ENCODE assay signal across 9 mouse cellular contexts in genomic region chr11:119080461-119081147, GRCm38 (mm10). TPM values are rescaled to one million over a fixed set of nuclear protein-coding genes. Genes with fewer than 3 reads are reported as not detected.
DNase-seq lines count a peak whose midpoint lies in the region; ATAC-seq and TF ChIP-seq lines count a peak whose summit lies in the region.
"Had no signal": no experiment of that assay in that cellular context is flagged by ENCODE, and none has a peak within 500 bp of the region (broad histone marks: within the 10 kb centered on the region; RNA-seq: fewer than 3 reads in every experiment).

No protein-coding gene starts in this region.

- no peak for TF ChIP-seq EP300 in lung, postnatal 0 days (IDR thresholded peaks at IDR 0.05)

- H3K27ac ChIP-seq in hindbrain, embryonic 11.5 days (ENCODE audit: low read depth, low read length) = no peak overlapping the region
- H3K27ac ChIP-seq in midbrain, embryonic 11.5 days (ENCODE audit: low read depth, low read length) = no peak overlapping the region
- H3K27ac ChIP-seq in lung, postnatal 0 days (ENCODE audit: low read length) = no peak overlapping the region

- no peak overlapping the region for H3K9ac ChIP-seq in hindbrain, embryonic 11.5 days (ENCODE audit: low read depth, low read length)
- no peak overlapping the region for H3K9ac ChIP-seq in midbrain, embryonic 11.5 days (ENCODE audit: low read length)
- no peak overlapping the region for H3K9ac ChIP-seq in lung, postnatal 0 days (replicated peaks; ENCODE audit: low read depth)

- H3K27me3 ChIP-seq in hindbrain, embryonic 11.5 days (ENCODE audit: control insufficient read depth, insufficient read depth, low read length) = peaks cover 51% of the 10 kb centered on the region
- H3K27me3 ChIP-seq in midbrain, embryonic 11.5 days (ENCODE audit: control insufficient read depth, insufficient read depth, low read length) = peaks cover 51% of the 10 kb centered on the region
- H3K27me3 ChIP-seq in lung, postnatal 0 days (replicated peaks; ENCODE audit: insufficient read depth, low read length) = no peaks in the 10 kb centered on the region

- H3K9me3 ChIP-seq in hindbrain, embryonic 11.5 days (ENCODE audit: control insufficient read depth, low read length) = no peaks in the 10 kb centered on the region
- no peaks in the 10 kb centered on the region for H3K9me3 ChIP-seq in midbrain, embryonic 11.5 days (ENCODE audit: control insufficient read depth, low read length)
- H3K9me3 ChIP-seq in lung, postnatal 0 days (ENCODE audit: low read length) = no peaks in the 10 kb centered on the region

- DNase-seq in adrenal gland, postnatal 10 days = peak; percentile 20
- DNase-seq in adrenal gland, postnatal 14 days = no peak
- DNase-seq in embryo, embryonic 10.5 days (ENCODE audit: low spot score) = peak; percentile 24
- peak; percentile 39 for DNase-seq in hindbrain, embryonic 11.5 days (ENCODE audit: low spot score)
- DNase-seq in midbrain, embryonic 11.5 days (ENCODE audit: low spot score, missing footprints) = peak; percentile 93
- no peak for DNase-seq in lung, postnatal 0 days (ENCODE audit: low spot score)
- no peak for DNase-seq in urinary bladder, adult 2 months (ENCODE audit: low spot score)
- DNase-seq in gastrocnemius, postnatal 25 days = no peak

- WGBS in hindbrain, embryonic 11.5 days = 9% methylated on average over 33 of the region's 33 CpGs
- 9% methylated on average over 33 of the region's 33 CpGs for WGBS in midbrain, embryonic 11.5 days
- WGBS in lung, postnatal 0 days = 68% methylated on average over 33 of the region's 33 CpGs

- H3K4me3 ChIP-seq in hindbrain, embryonic 11.5 days (ENCODE audit: low read depth, low read length) = peak overlapping the region; percentile 14; the same call in 1 of the 2 replicates
- peak overlapping the region; percentile 11; the same call in 1 of the 2 replicates for H3K4me3 ChIP-seq in midbrain, embryonic 11.5 days (ENCODE audit: low read depth, low read length)
- no peak overlapping the region for H3K4me3 ChIP-seq in lung, postnatal 0 days (ENCODE audit: low read depth, low read length)
- H3K4me3 ChIP-seq: erythroblast, embryonic 14.5 days had no signal

- peaks cover 44% of the 10 kb centered on the region for H3K4me1 ChIP-seq in hindbrain, embryonic 11.5 days (replicated peaks; ENCODE audit: control insufficient read depth, insufficient read depth, low read length)
- peaks cover 57% of the 10 kb centered on the region for H3K4me1 ChIP-seq in midbrain, embryonic 11.5 days (ENCODE audit: control insufficient read depth, insufficient read depth, low read length)
- H3K4me1 ChIP-seq in lung, postnatal 0 days (ENCODE audit: insufficient read depth, low read depth, low read length) = peaks cover 37% of the 10 kb centered on the region

- H3K36me3 ChIP-seq in hindbrain, embryonic 11.5 days (ENCODE audit: control insufficient read depth, insufficient read depth, low read length) = no peaks in the 10 kb centered on the region; the same call in 1 of the 2 replicates
- 0 out of 2 replicates have a peak, but pooled peaks cover 2% of the 10 kb centered on the region for H3K36me3 ChIP-seq in midbrain, embryonic 11.5 days (ENCODE audit: control insufficient read depth, insufficient read depth, low read length)
- H3K36me3 ChIP-seq in lung, postnatal 0 days (ENCODE audit: insufficient read depth, low read length) = peaks cover 13% of the 10 kb centered on the region; the same call in 1 of the 2 replicates

- H3K4me2 ChIP-seq in hindbrain, embryonic 11.5 days (replicated peaks; ENCODE audit: low read depth, low read length) = no peak overlapping the region
- no peak overlapping the region for H3K4me2 ChIP-seq in midbrain, embryonic 11.5 days
- no peak overlapping the region for H3K4me2 ChIP-seq in lung, postnatal 0 days (replicated peaks; ENCODE audit: low read depth, low read length)

- no peak for ATAC-seq in hindbrain, embryonic 11.5 days (ENCODE audit: low FRiP score)
- no peak for ATAC-seq in midbrain, embryonic 11.5 days (ENCODE audit: low FRiP score)
- ATAC-seq in lung, postnatal 0 days = no peak

- TF ChIP-seq CTCF in lung, postnatal 0 days (IDR thresholded peaks at IDR 0.05) = no peak

RNA-seq across cellular contexts. Expression of gene Cbx4, which starts 5.4 kb away (rescaled TPM):
- 100 to 1,000 TPM in 1 of 2 experiments, 10 to 100 TPM in 1; 52.0 to 133 TPM for total RNA-seq in adrenal gland, postnatal 10 days (2021)
- 105 and 156 TPM in 2 replicates for total RNA-seq in adrenal gland, postnatal 14 days (2021)
- polyA plus RNA-seq in hindbrain, embryonic 11.5 days (2014; fragmentation: Nextera tagmentation; extraction: Ambion mirVana) = 5.4 and 7.1 TPM in 2 replicates
- polyA plus RNA-seq in midbrain, embryonic 11.5 days (2014; fragmentation: Nextera tagmentation; extraction: Ambion mirVana) = 6.3 and 7.0 TPM in 2 replicates
- polyA plus RNA-seq in lung, postnatal 0 days (2015; fragmentation: Nextera tagmentation; extraction: Ambion mirVana) = 8.9 and 9.7 TPM in 2 replicates
- polyA plus RNA-seq in urinary bladder, adult 2 months (2012; rRNA removed) = 32.2 and 36.0 TPM in 2 replicates
- 1 to 10 TPM; 2.4 to 3.5 TPM for total RNA-seq in gastrocnemius, postnatal 25 days (2021)

RNA-seq across cellular contexts. Expression of gene Cbx8, which starts 39.8 kb away (rescaled TPM):
- total RNA-seq in adrenal gland, postnatal 10 days (2021) = 10 to 100 TPM in 1 of 2 experiments, 1 to 10 TPM in 1; 8.8 to 12.3 TPM
- total RNA-seq in adrenal gland, postnatal 14 days (2021) = 13.1 and 16.7 TPM in 2 replicates
- 9.1 and 9.3 TPM in 2 replicates for polyA plus RNA-seq in hindbrain, embryonic 11.5 days (2014; fragmentation: Nextera tagmentation; extraction: Ambion mirVana)
- polyA plus RNA-seq in midbrain, embryonic 11.5 days (2014; fragmentation: Nextera tagmentation; extraction: Ambion mirVana) = 11.3 and 11.9 TPM in 2 replicates
- 9.4 and 9.8 TPM in 2 replicates for polyA plus RNA-seq in lung, postnatal 0 days (2015; fragmentation: Nextera tagmentation; extraction: Ambion mirVana)
- 5.4 and 6.8 TPM in 2 replicates for polyA plus RNA-seq in urinary bladder, adult 2 months (2012; rRNA removed)
- 1 to 10 TPM; 1.4 to 1.8 TPM for total RNA-seq in gastrocnemius, postnatal 25 days (2021)

RNA-seq across cellular contexts. Expression of gene Cbx2, which starts 57.8 kb away (rescaled TPM):
- total RNA-seq in adrenal gland, postnatal 10 days (2021) = 1 to 10 TPM; 6.7 to 7.9 TPM
- 7.4 and 7.7 TPM in 2 replicates for total RNA-seq in adrenal gland, postnatal 14 days (2021)
- polyA plus RNA-seq in hindbrain, embryonic 11.5 days (2014; fragmentation: Nextera tagmentation; extraction: Ambion mirVana) = 44.4 and 54.5 TPM in 2 replicates
- 66.7 and 70.5 TPM in 2 replicates for polyA plus RNA-seq in midbrain, embryonic 11.5 days (2014; fragmentation: Nextera tagmentation; extraction: Ambion mirVana)
- polyA plus RNA-seq in lung, postnatal 0 days (2015; fragmentation: Nextera tagmentation; extraction: Ambion mirVana) = 6.2 and 6.9 TPM in 2 replicates
- 3.0 TPM in 2 replicates for polyA plus RNA-seq in urinary bladder, adult 2 months (2012; rRNA removed)
- 1 to 10 TPM in 1 of 2 experiments, under 1 TPM in 1; 0.69 to 1.4 TPM for total RNA-seq in gastrocnemius, postnatal 25 days (2021)

Comparison
In these comparisons a context has a peak if more than half of its experiments do, and no peak if none do; other contexts are left out.
1. DNase-seq: peak in adrenal gland, postnatal 10 days (single experiment), embryo, embryonic 10.5 days (single experiment), hindbrain, embryonic 11.5 days (single experiment) and midbrain, embryonic 11.5 days (single experiment); none in adrenal gland, postnatal 14 days (single experiment), lung, postnatal 0 days (single experiment), urinary bladder, adult 2 months (single experiment) and gastrocnemius, postnatal 25 days (single experiment).